Mouse (Mus musculus): Measurements from ENCODE around the gene Nfix. TPM values are rescaled to one million over a fixed set of nuclear protein-coding genes. Genes with fewer than 3 reads are reported as not detected.

Nfix gene
- polyA plus RNA-seq, 1 experiment from 2014 or later: 18.4 TPM

GRCm38 (mm10) chr8:84792429-84792947 lies 7.7 kb downstream of the Nfix start:
- Histone ChIP-seq H3K27me3 (peaks cover 96% of the 10 kb centered on the region), H3K9ac (no peak overlapping the region), H3K4me2 (replicated peaks) (no peak overlapping the region), H3K9me3 (no peaks in the 10 kb centered on the region), H3K36me3 (peaks cover 13% of the 10 kb centered on the region; the same call in 1 of the 2 replicates), H3K4me1 (peaks cover 25% of the 10 kb centered on the region), H3K27ac (no peak overlapping the region), H3K4me3 (no peak overlapping the region)
- whole genome bisulfite sequencing: 74% methylated on average over 12 of the region's 12 CpGs
- ATAC-seq (ENCODE audit: insufficient number of reproducible peaks, insufficient read depth, low FRiP score, low TSS enrichment): no peak

- no peak overlapping the region for H3K4me2 ChIP-seq (replicated peaks)
- no peak overlapping the region for H3K9ac ChIP-seq
- H3K9me3 ChIP-seq: no peaks in the 10 kb centered on the region
- H3K4me1 ChIP-seq: peaks cover 38% of the 10 kb centered on the region
- peaks cover 96% of the 10 kb centered on the region for H3K27me3 ChIP-seq
- no peak for ATAC-seq (ENCODE audit: insufficient number of reproducible peaks, insufficient read depth, low FRiP score, low TSS enrichment)
- H3K27ac ChIP-seq: no peak overlapping the region
- H3K4me3 ChIP-seq: no peak overlapping the region
- 0 out of 2 replicates have a peak, but pooled peaks cover 3% of the 10 kb centered on the region for H3K36me3 ChIP-seq
- 64% methylated on average over 2 of the region's 2 CpGs for WGBS
These were observed 9.6 kb downstream of the Nfix start for GRCm38 (mm10) chr8:84790537-84790936.

- H3K36me3 ChIP-seq: no peaks in the 10 kb centered on the region
- peaks cover 44% of the 10 kb centered on the region for H3K4me1 ChIP-seq
- H3K9me3 ChIP-seq: no peaks in the 10 kb centered on the region
- ATAC-seq (ENCODE audit: insufficient number of reproducible peaks, insufficient read depth, low FRiP score, low TSS enrichment): no peak
- H3K9ac ChIP-seq: no peak overlapping the region
- 78% methylated on average over 9 of the region's 9 CpGs for WGBS
- H3K27ac ChIP-seq: no peak overlapping the region
- no peak overlapping the region for H3K4me3 ChIP-seq
- peaks cover 96% of the 10 kb centered on the region for H3K27me3 ChIP-seq
- H3K4me2 ChIP-seq (replicated peaks): no peak overlapping the region
These were observed 10.2 kb downstream of the Nfix start for GRCm38 (mm10) chr8:84789855-84790486.

DNA sequence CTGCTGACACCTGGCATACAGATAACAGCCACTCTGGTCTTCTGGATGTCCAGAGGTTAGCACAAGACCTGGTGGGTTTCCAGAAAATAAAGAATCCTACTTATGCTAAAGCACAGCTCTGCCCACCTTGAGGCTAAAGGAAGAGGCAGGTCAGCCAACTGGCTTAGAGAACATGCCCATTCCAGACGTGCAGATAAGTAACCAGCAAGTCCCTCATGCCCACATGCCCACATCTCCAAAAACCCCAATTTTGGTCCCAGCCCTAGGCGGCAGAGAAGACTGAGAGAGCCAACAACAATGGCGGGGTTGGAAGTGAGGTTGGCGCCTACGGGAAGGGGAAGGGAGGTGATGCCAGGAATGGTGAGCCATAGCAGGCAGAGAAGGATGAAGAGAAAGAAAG lies 10.8 kb downstream of the Nfix start:
- Histone ChIP-seq H3K36me3 (no peaks in the 10 kb centered on the region), H3K9ac (no peak overlapping the region; the same call in 1 of the 2 replicates), H3K4me2 (replicated peaks) (peak overlapping the region; percentile 3; the same call in 1 of the 2 replicates), H3K4me1 (peaks cover 44% of the 10 kb centered on the region), H3K4me3 (no peak overlapping the region), H3K27ac (no peak overlapping the region), H3K27me3 (peaks cover 96% of the 10 kb centered on the region), H3K9me3 (no peaks in the 10 kb centered on the region)
- 41% methylated on average over 5 of the region's 5 CpGs for WGBS
- ATAC-seq (ENCODE audit: insufficient number of reproducible peaks, insufficient read depth, low FRiP score, low TSS enrichment): no peak

GRCm38 (mm10) chr8:84788896-84789295 lies 11.2 kb downstream of the Nfix start:
- peaks cover 43% of the 10 kb centered on the region for H3K4me1 ChIP-seq
- no peaks in the 10 kb centered on the region for H3K9me3 ChIP-seq
- peaks cover 96% of the 10 kb centered on the region for H3K27me3 ChIP-seq
- no peak overlapping the region for H3K27ac ChIP-seq
- ATAC-seq (ENCODE audit: insufficient number of reproducible peaks, insufficient read depth, low FRiP score, low TSS enrichment): no peak
- peak overlapping the region; percentile 3; the same call in 1 of the 2 replicates for H3K4me2 ChIP-seq (replicated peaks)
- 10% methylated on average over 11 of the region's 11 CpGs for WGBS
- no peak overlapping the region; the same call in 1 of the 2 replicates for H3K9ac ChIP-seq
- H3K36me3 ChIP-seq: no peaks in the 10 kb centered on the region
- no peak overlapping the region for H3K4me3 ChIP-seq

DNA sequence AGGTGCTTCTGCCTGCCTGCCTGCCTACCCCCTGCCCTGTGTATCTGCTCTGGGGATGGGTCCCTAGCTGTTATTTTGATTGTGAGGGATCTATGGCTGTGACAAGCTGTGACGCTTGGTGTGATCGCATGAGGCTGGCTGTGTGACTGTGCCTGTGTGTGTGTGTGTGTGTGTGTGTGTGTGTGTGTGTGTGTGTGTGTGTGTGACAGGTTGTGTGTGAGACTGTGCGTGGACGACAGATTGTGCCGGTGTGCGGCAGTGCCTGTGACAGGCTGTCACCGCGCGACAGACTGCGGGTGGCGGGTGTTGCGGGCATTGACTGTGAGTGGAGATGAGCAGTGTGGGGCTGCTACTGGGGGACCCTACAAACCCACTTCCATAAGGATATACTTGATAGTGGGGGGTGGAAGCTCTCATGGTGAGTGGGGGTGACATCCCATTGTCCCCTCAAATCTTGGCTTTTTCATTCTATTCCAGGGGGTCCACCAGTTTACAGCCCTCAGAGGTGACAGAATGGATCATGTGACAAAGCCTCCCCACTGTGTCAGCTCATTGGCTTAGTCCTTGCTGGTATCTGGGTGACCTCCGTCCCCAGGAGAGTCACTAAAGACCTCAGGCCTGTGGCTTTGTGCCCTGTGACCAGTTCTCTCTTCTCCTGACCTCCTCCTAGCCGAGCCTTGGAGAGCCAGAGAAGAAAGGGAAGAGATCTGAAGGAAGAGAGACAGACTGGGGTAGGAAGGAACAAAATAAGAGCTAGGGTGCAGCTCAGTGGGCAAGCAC lies 12.4 kb downstream of the Nfix start:
- Histone ChIP-seq H3K9ac (no peak overlapping the region), H3K9me3 (no peaks in the 10 kb centered on the region), H3K27me3 (peaks cover 96% of the 10 kb centered on the region), H3K4me2 (replicated peaks) (no peak overlapping the region), H3K27ac (no peak overlapping the region), H3K4me1 (peaks cover 41% of the 10 kb centered on the region), H3K4me3 (no peak overlapping the region), H3K36me3 (no peaks in the 10 kb centered on the region)
- 9% methylated on average over 14 of the region's 14 CpGs for WGBS
- ATAC-seq (ENCODE audit: insufficient number of reproducible peaks, insufficient read depth, low FRiP score, low TSS enrichment): no peak

- peak overlapping the region; percentile 13; the same call in 1 of the 2 replicates for H3K4me3 ChIP-seq
- no peaks in the 10 kb centered on the region for H3K9me3 ChIP-seq
- H3K9ac ChIP-seq: no peak overlapping the region
- H3K27ac ChIP-seq: no peak overlapping the region
- H3K4me2 ChIP-seq (replicated peaks): peak overlapping the region; percentile 33; the same call in 1 of the 2 replicates
- 9% methylated on average over 11 of the region's 11 CpGs for WGBS
- peaks cover 45% of the 10 kb centered on the region for H3K4me1 ChIP-seq
- H3K27me3 ChIP-seq: peaks cover 96% of the 10 kb centered on the region
- ATAC-seq (ENCODE audit: insufficient number of reproducible peaks, insufficient read depth, low FRiP score, low TSS enrichment): no peak
- no peaks in the 10 kb centered on the region for H3K36me3 ChIP-seq
These were observed 13.2 kb downstream of the Nfix start for GRCm38 (mm10) chr8:84786801-84787467.

DNA sequence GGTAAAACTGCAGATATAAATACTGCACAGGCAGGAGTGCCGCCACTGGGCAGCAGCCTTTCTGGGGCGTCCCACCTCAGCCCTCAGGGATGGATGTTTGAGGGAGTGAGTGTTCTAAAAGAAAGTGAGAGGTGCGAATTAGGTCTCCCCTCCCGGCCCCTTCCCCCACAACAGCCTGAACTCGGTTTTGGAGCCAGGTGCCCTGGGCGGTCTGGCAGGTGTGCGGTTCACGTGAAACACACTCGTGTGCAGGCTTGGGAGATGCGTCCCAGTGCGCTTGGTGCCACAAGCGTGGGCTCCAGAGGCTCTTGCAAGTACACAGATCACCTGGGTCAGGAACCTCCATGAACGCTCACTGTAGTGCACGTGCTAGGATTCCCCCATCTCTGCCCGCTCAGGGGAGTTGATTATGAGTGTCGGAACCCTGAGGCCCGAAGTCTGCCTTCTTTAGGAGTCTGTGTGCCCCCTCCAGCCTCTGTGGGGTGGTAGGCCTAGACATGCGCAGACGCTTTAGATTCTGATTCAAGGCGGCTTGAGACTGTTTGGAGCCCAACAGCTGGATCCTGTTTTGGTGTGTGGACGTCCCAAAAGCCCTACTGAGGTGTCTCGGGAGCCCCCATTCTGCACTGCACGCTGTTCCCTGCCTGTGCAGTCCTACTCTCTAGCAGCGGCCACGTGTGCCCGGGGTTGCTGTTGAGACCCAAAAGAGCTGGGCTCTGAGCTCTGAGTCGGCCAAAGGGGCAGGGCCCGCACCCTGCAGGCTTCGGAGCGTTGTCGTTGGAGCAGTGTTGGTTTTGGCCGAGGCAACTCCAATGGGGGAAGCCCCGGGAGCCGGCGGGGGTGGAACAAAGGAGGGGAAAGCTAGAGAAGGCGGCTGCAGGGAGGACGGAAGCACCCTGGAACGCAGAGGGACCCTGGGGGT lies 14.1 kb downstream of the Nfix start:
- Histone ChIP-seq H3K9me3 (no peaks in the 10 kb centered on the region), H3K36me3 (no peaks in the 10 kb centered on the region), H3K9ac (peak overlapping the region; percentile 15; the same call in 1 of the 2 replicates), H3K4me1 (peaks cover 50% of the 10 kb centered on the region), H3K4me3 (peak overlapping the region; percentile 13), H3K27me3 (peaks cover 99% of the 10 kb centered on the region), H3K27ac (no peak overlapping the region), H3K4me2 (replicated peaks) (peak overlapping the region; percentile 33)
- 3% methylated on average over 38 of the region's 38 CpGs for WGBS
- no peak for ATAC-seq (ENCODE audit: insufficient number of reproducible peaks, insufficient read depth, low FRiP score, low TSS enrichment)

- Histone ChIP-seq H3K4me2 (replicated peaks) (no peak overlapping the region), H3K27me3 (peaks cover 99% of the 10 kb centered on the region), H3K27ac (no peak overlapping the region), H3K4me1 (peaks cover 50% of the 10 kb centered on the region), H3K36me3 (no peaks in the 10 kb centered on the region), H3K9me3 (no peaks in the 10 kb centered on the region), H3K4me3 (peak overlapping the region; percentile 13; the same call in 1 of the 2 replicates), H3K9ac (no peak overlapping the region)
- 5% methylated on average over 11 of the region's 11 CpGs for WGBS
- ATAC-seq (ENCODE audit: insufficient number of reproducible peaks, insufficient read depth, low FRiP score, low TSS enrichment): no peak
These were observed 14.7 kb downstream of the Nfix start for GRCm38 (mm10) chr8:84785506-84785755.

DNA sequence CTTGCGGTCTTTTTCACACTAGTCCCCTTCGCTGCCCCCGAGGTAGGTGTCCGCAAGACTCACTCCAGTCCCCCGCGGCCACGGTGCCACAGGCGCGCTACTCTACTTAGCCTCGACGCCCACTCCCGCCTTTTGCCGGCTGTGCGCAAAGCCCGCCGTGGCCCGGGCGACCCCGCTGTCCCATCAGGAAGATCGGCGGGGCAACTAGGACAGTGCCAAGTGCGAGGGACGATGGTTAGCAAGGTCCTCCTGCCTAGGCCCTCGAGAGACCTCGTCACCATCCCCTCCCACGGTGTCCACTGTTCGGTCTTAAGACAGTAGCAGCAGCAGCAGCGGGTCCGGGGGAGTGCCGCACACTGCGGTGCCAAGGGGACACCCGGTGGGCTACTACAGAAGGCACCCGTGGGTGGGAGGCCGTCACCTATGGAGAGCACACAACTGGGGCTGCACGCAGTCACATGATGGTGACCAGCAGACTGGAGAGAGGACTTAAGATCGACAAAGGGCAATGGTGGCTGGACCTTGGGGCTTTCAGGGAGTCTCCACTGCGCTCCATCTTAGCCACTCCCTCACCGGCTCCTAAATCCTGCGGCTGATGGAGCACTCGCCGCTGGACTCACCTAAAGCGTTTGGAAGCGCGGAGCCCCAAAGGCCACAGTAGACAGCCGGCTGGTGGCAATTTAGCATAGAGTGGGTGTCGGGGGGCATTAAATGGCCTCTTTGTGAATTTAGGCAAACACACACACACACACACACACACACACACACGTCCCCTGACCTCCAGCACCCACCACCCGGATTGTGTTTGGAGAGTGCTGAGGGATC lies 15.3 kb downstream of the Nfix start:
- Histone ChIP-seq H3K4me1 (peaks cover 50% of the 10 kb centered on the region), H3K27ac (no peak overlapping the region), H3K9ac (no peak overlapping the region), H3K36me3 (no peaks in the 10 kb centered on the region), H3K4me3 (peak overlapping the region; percentile 13; the same call in 1 of the 2 replicates), H3K27me3 (peaks cover 99% of the 10 kb centered on the region), H3K9me3 (no peaks in the 10 kb centered on the region), H3K4me2 (replicated peaks) (peak overlapping the region; percentile 28)
- WGBS: 1% methylated on average over 48 of the region's 48 CpGs
- no peak for ATAC-seq (ENCODE audit: insufficient number of reproducible peaks, insufficient read depth, low FRiP score, low TSS enrichment)
